Mouse (Mus musculus): ENCODE results near the gene Zfp771. TPM values are rescaled to one million over a fixed set of nuclear protein-coding genes. Genes with fewer than 3 reads are reported as not detected.

Zfp771 gene
- polyA plus RNA-seq (2015; fragmentation: Nextera tagmentation; extraction: Ambion mirVana) = 72.3 and 83.5 TPM in 2 replicates

GRCm38 (mm10) chr7:127243870-127244657 is at the start of gene Zfp771:
Zfp771 (plus strand) TSS chr7:127244274.
- under 1% methylated on average over 53 of the region's 56 CpGs for WGBS
- H3K36me3 ChIP-seq = peaks cover 9% of the 10 kb centered on the region; the same call in 1 of the 2 replicates
- H3K9ac ChIP-seq (replicated peaks) = peak within 1 kb of the TSS; percentile 98
- H3K27me3 ChIP-seq (replicated peaks) = no peaks in the 10 kb centered on the region
- no peaks in the 10 kb centered on the region for H3K9me3 ChIP-seq (replicated peaks)
- peak; percentile 96 for ATAC-seq (ENCODE audit: low FRiP score)
- peaks cover 34% of the 10 kb centered on the region for H3K4me1 ChIP-seq
- peak within 1 kb of the TSS; percentile 89 for H3K4me3 ChIP-seq (replicated peaks)
- peak within 1 kb of the TSS; percentile 91 for H3K27ac ChIP-seq (replicated peaks)
- H3K4me2 ChIP-seq = peak within 1 kb of the TSS; percentile 85

- H3K4me1 ChIP-seq = peaks cover 34% of the 10 kb centered on the region
- peaks cover 63% of the 10 kb centered on the region for H3K36me3 ChIP-seq
- ATAC-seq (ENCODE audit: low FRiP score) = no peak
- peak overlapping the region; percentile 91 for H3K4me2 ChIP-seq
- peak overlapping the region; percentile 78 for H3K9ac ChIP-seq (replicated peaks)
- peak overlapping the region; percentile 92; the same call in 1 of the 2 replicates for H3K27ac ChIP-seq (replicated peaks)
- no peaks in the 10 kb centered on the region for H3K9me3 ChIP-seq (replicated peaks)
- H3K4me3 ChIP-seq (replicated peaks) = peak overlapping the region; percentile 87
- WGBS = 83% methylated on average over 7 of the region's 7 CpGs
- no peaks in the 10 kb centered on the region for H3K27me3 ChIP-seq (replicated peaks)
Measured at GRCm38 (mm10) chr7:127194633-127195029, 49.4 kb upstream of the Zfp771 start.

GRCm38 (mm10) chr7:127195544-127196295 is 48.4 kb upstream of the Zfp771 start, which contains the start of gene Cd2bp2:
Cd2bp2 (minus strand) TSS chr7:127196050.
- under 1% methylated on average over 51 of the region's 51 CpGs for WGBS
- H3K36me3 ChIP-seq = peaks cover 73% of the 10 kb centered on the region
- peak within 1 kb of the TSS; percentile 78 for H3K9ac ChIP-seq (replicated peaks)
- H3K4me1 ChIP-seq = peaks cover 34% of the 10 kb centered on the region
- no peaks in the 10 kb centered on the region for H3K9me3 ChIP-seq (replicated peaks)
- peak within 1 kb of the TSS; percentile 87 for H3K4me3 ChIP-seq (replicated peaks)
- peak; percentile 96 for ATAC-seq (ENCODE audit: low FRiP score)
- no peaks in the 10 kb centered on the region for H3K27me3 ChIP-seq (replicated peaks)
- H3K27ac ChIP-seq (replicated peaks) = peak within 1 kb of the TSS; percentile 92
- peak within 1 kb of the TSS; percentile 91 for H3K4me2 ChIP-seq

- H3K36me3 ChIP-seq = peaks cover 76% of the 10 kb centered on the region
- ATAC-seq (ENCODE audit: low FRiP score) = no peak
Measured at GRCm38 (mm10) chr7:127196484-127196883, 47.6 kb upstream of the Zfp771 start.

GRCm38 (mm10) chr7:127206606-127207005 is 37.5 kb upstream of the Zfp771 start:
- Histone ChIP-seq H3K9ac (replicated peaks) (peak overlapping the region; percentile 88), H3K4me3 (replicated peaks) (peak overlapping the region; percentile 97), H3K27ac (replicated peaks) (no peak overlapping the region), H3K36me3 (peaks cover 27% of the 10 kb centered on the region), H3K4me2 (peak overlapping the region; percentile 90), H3K27me3 (replicated peaks) (no peaks in the 10 kb centered on the region), H3K9me3 (replicated peaks) (no peaks in the 10 kb centered on the region), H3K4me1 (peaks cover 36% of the 10 kb centered on the region)
- 63% methylated on average over 2 of the region's 2 CpGs for WGBS
- no peak for ATAC-seq (ENCODE audit: low FRiP score)

More at GRCm38 (mm10) chr7:127196484-127196883, 47.6 kb upstream of the Zfp771 start:
- Histone ChIP-seq H3K9ac (replicated peaks) (peak overlapping the region; percentile 73), H3K9me3 (replicated peaks) (no peaks in the 10 kb centered on the region), H3K4me1 (peaks cover 34% of the 10 kb centered on the region), H3K4me3 (replicated peaks) (peak overlapping the region; percentile 87), H3K27me3 (replicated peaks) (no peaks in the 10 kb centered on the region), H3K27ac (replicated peaks) (peak overlapping the region; percentile 90), H3K4me2 (peak overlapping the region; percentile 84)
- 61% methylated on average over 11 of the region's 11 CpGs for WGBS

GRCm38 (mm10) chr7:127207374-127208294 is 36.4 kb upstream of the Zfp771 start:
- peaks cover 36% of the 10 kb centered on the region for H3K4me1 ChIP-seq
- ATAC-seq (ENCODE audit: low FRiP score) = 0 out of 2 replicates have a peak, but pooled peaks have one; percentile 4
- under 1% methylated on average over 51 of the region's 53 CpGs for WGBS
- H3K9ac ChIP-seq (replicated peaks) = peak overlapping the region; percentile 88
- peak overlapping the region; percentile 97 for H3K4me3 ChIP-seq (replicated peaks)
- peak overlapping the region; percentile 90 for H3K4me2 ChIP-seq
- peak overlapping the region; percentile 83 for H3K27ac ChIP-seq (replicated peaks)
- H3K27me3 ChIP-seq (replicated peaks) = no peaks in the 10 kb centered on the region
- no peaks in the 10 kb centered on the region for H3K9me3 ChIP-seq (replicated peaks)
- H3K36me3 ChIP-seq = peaks cover 19% of the 10 kb centered on the region

- no peak; the same call in 1 of the 2 replicates for ATAC-seq (ENCODE audit: low FRiP score)
- H3K4me2 ChIP-seq = peak within 1 kb of the TSS; percentile 90
- H3K36me3 ChIP-seq = peaks cover 13% of the 10 kb centered on the region
- 0% methylated on average over 5 of the region's 44 CpGs for WGBS
- peak within 1 kb of the TSS; percentile 88 for H3K9ac ChIP-seq (replicated peaks)
- peak within 1 kb of the TSS; percentile 97 for H3K4me3 ChIP-seq (replicated peaks)
- H3K27ac ChIP-seq (replicated peaks) = peak within 1 kb of the TSS; percentile 85
- H3K4me1 ChIP-seq = peaks cover 36% of the 10 kb centered on the region
- H3K9me3 ChIP-seq (replicated peaks) = no peaks in the 10 kb centered on the region
- H3K27me3 ChIP-seq (replicated peaks) = no peaks in the 10 kb centered on the region
Measured at GRCm38 (mm10) chr7:127208295-127208552, 35.9 kb upstream of the Zfp771 start, which contains the start of gene Tbc1d10b. Tbc1d10b (minus strand) TSS chr7:127208468.

- peak within 1 kb of the TSS; percentile 88 for H3K9ac ChIP-seq (replicated peaks)
- H3K27ac ChIP-seq (replicated peaks) = peak within 1 kb of the TSS; percentile 85
- ATAC-seq (ENCODE audit: low FRiP score) = peak; percentile 95
- H3K4me3 ChIP-seq (replicated peaks) = peak within 1 kb of the TSS; percentile 97
- under 1% methylated on average over 44 of the region's 44 CpGs for whole genome bisulfite sequencing
- H3K4me2 ChIP-seq = peak within 1 kb of the TSS; percentile 90
- H3K4me1 ChIP-seq = peaks cover 36% of the 10 kb centered on the region
- peaks cover 7% of the 10 kb centered on the region for H3K36me3 ChIP-seq
- no peaks in the 10 kb centered on the region for H3K9me3 ChIP-seq (replicated peaks)
- H3K27me3 ChIP-seq (replicated peaks) = peaks cover 3% of the 10 kb centered on the region
Measured at GRCm38 (mm10) chr7:127208553-127209438, 35.3 kb upstream of the Zfp771 start, which contains the start of gene Mylpf. Mylpf (plus strand) TSS chr7:127208890.

GRCm38 (mm10) chr7:127209851-127210250 is 34.2 kb upstream of the Zfp771 start:
- WGBS = 82% methylated on average over 5 of the region's 5 CpGs
- no peak for ATAC-seq (ENCODE audit: low FRiP score)
- no peaks in the 10 kb centered on the region for H3K9me3 ChIP-seq (replicated peaks)
- H3K4me3 ChIP-seq (replicated peaks) = no peak overlapping the region
- H3K36me3 ChIP-seq = peaks cover 6% of the 10 kb centered on the region; the same call in 1 of the 2 replicates
- H3K27ac ChIP-seq (replicated peaks) = peak overlapping the region; percentile 85
- H3K27me3 ChIP-seq (replicated peaks) = peaks cover 10% of the 10 kb centered on the region
- peak overlapping the region; percentile 65 for H3K4me2 ChIP-seq
- no peak overlapping the region for H3K9ac ChIP-seq (replicated peaks)
- H3K4me1 ChIP-seq = peaks cover 32% of the 10 kb centered on the region

- peaks cover 2% of the 10 kb centered on the region; the same call in 1 of the 2 replicates for H3K36me3 ChIP-seq
- no peak overlapping the region; the same call in 1 of the 2 replicates for H3K27ac ChIP-seq (replicated peaks)
- H3K9me3 ChIP-seq (replicated peaks) = no peaks in the 10 kb centered on the region
- H3K4me2 ChIP-seq = no peak overlapping the region
- no peak overlapping the region for H3K4me3 ChIP-seq (replicated peaks)
- H3K9ac ChIP-seq (replicated peaks) = no peak overlapping the region
- H3K4me1 ChIP-seq = peaks cover 32% of the 10 kb centered on the region
- no peak for ATAC-seq (ENCODE audit: low FRiP score)
- WGBS = 94% methylated on average over 4 of the region's 4 CpGs
- peaks cover 10% of the 10 kb centered on the region for H3K27me3 ChIP-seq (replicated peaks)
Measured at GRCm38 (mm10) chr7:127210266-127210665, 33.8 kb upstream of the Zfp771 start.
